Mouse (Mus musculus) urinary bladder, postnatal 36 days (tissue): ENCODE data around the gene Abhd14b.

Experiments
- DNase-seq, 2 experiments: peaks; one replicate each; pipeline ENCODE4 v3.0.0; 2022; ENCODE audit warnings: low spot score in 2 of 2, mixed read lengths in 1 of 2

The Abhd14b gene

GRCm38 (mm10) chr9:106429221-106430014 is 17.8 kb upstream of the Abhd14b start, which contains the start of gene Rpl29:
Gene Rpl29, plus strand, starts transcription at chr9:106429454.
- DNase-seq = peak; percentile 94 to 97

- DNase-seq = no peak
Measured at GRCm38 (mm10) chr9:106430015-106430264, 17.3 kb upstream of the Abhd14b start.

- DNase-seq = no peak
Measured at GRCm38 (mm10) chr9:106433389-106433788, 13.9 kb upstream of the Abhd14b start.

- DNase-seq = no peak
Measured at GRCm38 (mm10) chr9:106436566-106436965, 10.7 kb upstream of the Abhd14b start.

- DNase-seq = no peak
Measured at GRCm38 (mm10) chr9:106442680-106443079, 4.6 kb upstream of the Abhd14b start.

- DNase-seq = no peak
Measured at GRCm38 (mm10) chr9:106444836-106445235, 2.4 kb upstream of the Abhd14b start.

GRCm38 (mm10) chr9:106447951-106448350 is 692 bp downstream of the Abhd14b start:
- no peak for DNase-seq

GRCm38 (mm10) chr9:106448498-106449031 is 1.3 kb downstream of the Abhd14b start:
- DNase-seq = peak; percentile 68 to 69

- DNase-seq = no peak
Measured at GRCm38 (mm10) chr9:106449947-106450346, 2.7 kb downstream of the Abhd14b start.

GRCm38 (mm10) chr9:106450661-106451060 is 3.4 kb downstream of the Abhd14b start:
- DNase-seq = peak in 1 of 2 experiments; percentile 68

GRCm38 (mm10) chr9:106451298-106451697 is 4.0 kb downstream of the Abhd14b start:
- DNase-seq = no peak

GRCm38 (mm10) chr9:106451899-106452298 is 4.6 kb downstream of the Abhd14b start:
- DNase-seq = no peak

GRCm38 (mm10) chr9:106452351-106452750 is 5.1 kb downstream of the Abhd14b start:
- no peak for DNase-seq

GRCm38 (mm10) chr9:106452821-106453220 is 5.6 kb downstream of the Abhd14b start:
- DNase-seq = no peak

GRCm38 (mm10) chr9:106453271-106454070 is 6.2 kb downstream of the Abhd14b start, which contains the start of gene Pcbp4:
Gene Pcbp4, plus strand, starts transcription at chr9:106453291.
- peak in 1 of 2 experiments; percentile 50 for DNase-seq

GRCm38 (mm10) chr9:106454071-106454761 is 7.0 kb downstream of the Abhd14b start:
- DNase-seq = no peak

GRCm38 (mm10) chr9:106454888-106455681 is 7.8 kb downstream of the Abhd14b start:
- no peak for DNase-seq

- no peak for DNase-seq
Measured at GRCm38 (mm10) chr9:106456325-106457162, 9.3 kb downstream of the Abhd14b start.

- no peak for DNase-seq
Measured at GRCm38 (mm10) chr9:106457163-106457559, 9.9 kb downstream of the Abhd14b start.

- DNase-seq = no peak
Measured at GRCm38 (mm10) chr9:106457920-106458319, 10.7 kb downstream of the Abhd14b start.
